Mouse (Mus musculus) heart, adult 2 months (tissue): ENCODE data around the gene Capzb. TPM values are rescaled to one million over a fixed set of nuclear protein-coding genes. Genes with fewer than 3 reads are reported as not detected.

Source experiments
- DNase-seq, 2 experiments: peaks; one replicate each; pipeline ENCODE4 v3.0.0; 2021
- H3K27ac ChIP-seq: fragments of 200-600 bp; 2 replicates; pipeline ENCODE4 v1.8.1; 2022
- H3K27me3 ChIP-seq: fragments of 200-500 bp; 2 replicates; pipeline ENCODE4 v1.6.1; 2012; ENCODE audit warnings: mild to moderate bottlenecking, low read length, inconsistent platforms, mixed read lengths; ENCODE audit not compliant: control insufficient read depth, insufficient read depth
- H3K36me3 ChIP-seq: fragments of 200-500 bp; 2 replicates; pipeline ENCODE4 v1.6.1; 2012; ENCODE audit warnings: low read length, inconsistent platforms; ENCODE audit not compliant: control insufficient read depth, insufficient read depth
- H3K4me1 ChIP-seq: fragments of 200-500 bp; 2 replicates; pipeline ENCODE4 v1.6.1; 2011; ENCODE audit warnings: low read length; ENCODE audit not compliant: control insufficient read depth, insufficient read depth
- H3K4me3 ChIP-seq: fragments of 200-600 bp; 2 replicates; pipeline ENCODE4 v1.8.1; 2022
- H3K79me2 ChIP-seq: fragments of 200-500 bp; replicated peaks from 2 replicates; pipeline ENCODE4 v1.6.1; 2012; ENCODE audit warnings: mild to moderate bottlenecking, inconsistent platforms, low read length, moderate library complexity, mixed read lengths; ENCODE audit not compliant: control insufficient read depth, insufficient read depth
- H3K9ac ChIP-seq: fragments of 200-500 bp; 2 replicates; pipeline ENCODE4 v1.6.1; 2012; ENCODE audit warnings: low read depth, mild to moderate bottlenecking, control low read depth, inconsistent platforms, low read length, mixed read lengths
- CTCF ChIP-seq: fragments of 200-600 bp; IDR thresholded peaks from 2 replicates; pipeline ENCODE4 v1.8.1; 2022; ENCODE audit warnings: antibody characterized with exemption, mild to moderate bottlenecking, moderate library complexity
- EP300 ChIP-seq: fragments of 200-500 bp; IDR thresholded peaks from 2 replicates; pipeline ENCODE4 v1.6.1; 2011; ENCODE audit warnings: low read depth, low read length, control low read depth; ENCODE audit not compliant: insufficient read depth
- POLR2A ChIP-seq: fragments of 200-500 bp; IDR thresholded peaks from 2 replicates; pipeline ENCODE4 v1.6.1; 2011; ENCODE audit warnings: mild to moderate bottlenecking, low read depth, low read length, control low read depth; ENCODE audit not compliant: insufficient read depth
- WGBS: fragments of 180-500 bp; shearing (Covaris S2); methylation state at CpG from one replicate; pipeline ENCODE4 v1.1.7; 2018; 5-methylcytosine and 5-hydroxymethylcytosine counted together
- intact Hi-C: fragments of 180-260 bp; cut with DNase I; formaldehyde crosslinking; loops from one replicate; pipeline ENCODE4 v1.15.1; 2025
- polyA plus RNA-seq: library from polyadenylated mRNA; depleted of rRNA; stranded (reverse); fragments of >200 nt; gene quantifications from 2 replicates; pipeline ENCODE4 v1.2.3, GENCODE M21; 2012
- total RNA-seq, 2 experiments: library from RNA; stranded (reverse); gene quantifications; 2 replicates each; pipeline ENCODE4 v1.2.3; 2021

Gene Capzb
- total and polyA plus RNA-seq, 3 experiments = 160 to 392 (median 342) TPM

GRCm38 (mm10) chr4:139258621-139259301 lies 66.1 kb downstream of the Capzb start:
- H3K27me3 ChIP-seq = no peaks in the 10 kb centered on the region
- H3K79me2 ChIP-seq = peaks cover 3% of the 10 kb centered on the region; the same call in 1 of the 2 replicates
- DNase-seq = no peak
- WGBS = 69% methylated on average over 6 of the region's 6 CpGs
- H3K36me3 ChIP-seq = no peaks in the 10 kb centered on the region
- H3K4me3 ChIP-seq = no peak overlapping the region
- TF ChIP-seq POLR2A (no peak), EP300 (no peak), CTCF (no peak)
- no peak overlapping the region for H3K9ac ChIP-seq
- intact Hi-C loops = loop anchor here (10.0 kb wide), 1 partner anchor 344 kb away; the partner anchor contains the start of gene Otud3
- H3K4me1 ChIP-seq = peaks cover 3% of the 10 kb centered on the region; the same call in 1 of the 2 replicates
- H3K27ac ChIP-seq = no peak overlapping the region

- no peaks in the 10 kb centered on the region for H3K36me3 ChIP-seq
- no peak overlapping the region for H3K4me3 ChIP-seq
- peaks cover 3% of the 10 kb centered on the region; the same call in 1 of the 2 replicates for H3K4me1 ChIP-seq
- H3K27ac ChIP-seq = no peak overlapping the region
- WGBS = 86% methylated on average over 11 of the region's 11 CpGs
- H3K79me2 ChIP-seq = peaks cover 3% of the 10 kb centered on the region; the same call in 1 of the 2 replicates
- intact Hi-C loops = loop anchor here (10.0 kb wide), 1 partner anchor 345 kb away; the partner anchor contains the start of gene Otud3
- DNase-seq = no peak
- H3K27me3 ChIP-seq = no peaks in the 10 kb centered on the region
- TF ChIP-seq CTCF (no peak), EP300 (no peak), POLR2A (no peak)
- no peak overlapping the region for H3K9ac ChIP-seq
Observed at GRCm38 (mm10) chr4:139259302-139259871, 66.7 kb downstream of the Capzb start.

GRCm38 (mm10) chr4:139262981-139263380 lies 70.3 kb downstream of the Capzb start:
- no peak for DNase-seq
- H3K9ac ChIP-seq = no peak overlapping the region
- no peaks in the 10 kb centered on the region for H3K27me3 ChIP-seq
- intact Hi-C loops = no loop called here
- H3K4me1 ChIP-seq = peaks cover 3% of the 10 kb centered on the region; the same call in 1 of the 2 replicates
- no peak overlapping the region for H3K27ac ChIP-seq
- H3K36me3 ChIP-seq = no peaks in the 10 kb centered on the region
- H3K4me3 ChIP-seq = no peak overlapping the region
- whole genome bisulfite sequencing = 79% methylated on average over 6 of the region's 6 CpGs
- no peak for TF ChIP-seq EP300
- no peak for TF ChIP-seq POLR2A
- no peak for TF ChIP-seq CTCF
- peaks cover 2% of the 10 kb centered on the region; the same call in 1 of the 2 replicates for H3K79me2 ChIP-seq

- Histone ChIP-seq H3K79me2 (peaks cover 5% of the 10 kb centered on the region; the same call in 1 of the 2 replicates), H3K27me3 (no peaks in the 10 kb centered on the region), H3K4me3 (no peak overlapping the region), H3K36me3 (no peaks in the 10 kb centered on the region), H3K27ac (no peak overlapping the region), H3K9ac (no peak overlapping the region), H3K4me1 (peaks cover 3% of the 10 kb centered on the region; the same call in 1 of the 2 replicates)
- intact Hi-C loops = no loop called here
- TF ChIP-seq POLR2A (no peak), EP300 (no peak), CTCF (no peak)
- no peak for DNase-seq
- WGBS = 69% methylated on average over 13 of the region's 13 CpGs
Observed at GRCm38 (mm10) chr4:139265783-139266499, 73.2 kb downstream of the Capzb start.

GRCm38 (mm10) chr4:139266500-139266865 lies 73.8 kb downstream of the Capzb start:
- Histone ChIP-seq H3K4me1 (peaks cover 3% of the 10 kb centered on the region; the same call in 1 of the 2 replicates), H3K27me3 (no peaks in the 10 kb centered on the region), H3K27ac (no peak overlapping the region), H3K4me3 (no peak overlapping the region), H3K9ac (no peak overlapping the region), H3K79me2 (peaks cover 5% of the 10 kb centered on the region; the same call in 1 of the 2 replicates), H3K36me3 (no peaks in the 10 kb centered on the region)
- 80% methylated on average over 7 of the region's 7 CpGs for WGBS
- DNase-seq = no peak
- intact Hi-C loops = no loop called here
- no peak for TF ChIP-seq POLR2A
- no peak for TF ChIP-seq EP300
- TF ChIP-seq CTCF = no peak

GRCm38 (mm10) chr4:139267335-139267734 lies 74.6 kb downstream of the Capzb start:
- no peak for DNase-seq
- Histone ChIP-seq H3K36me3 (no peaks in the 10 kb centered on the region), H3K79me2 (peaks cover 5% of the 10 kb centered on the region; the same call in 1 of the 2 replicates), H3K27ac (no peak overlapping the region), H3K4me3 (no peak overlapping the region), H3K27me3 (no peaks in the 10 kb centered on the region), H3K4me1 (peaks cover 3% of the 10 kb centered on the region; the same call in 1 of the 2 replicates), H3K9ac (no peak overlapping the region)
- 80% methylated on average over 3 of the region's 3 CpGs for WGBS
- TF ChIP-seq POLR2A = no peak
- intact Hi-C loops = no loop called here
